Comparison of ENCODE assay signal across 8 mouse cellular contexts in the genomic region with DNA sequence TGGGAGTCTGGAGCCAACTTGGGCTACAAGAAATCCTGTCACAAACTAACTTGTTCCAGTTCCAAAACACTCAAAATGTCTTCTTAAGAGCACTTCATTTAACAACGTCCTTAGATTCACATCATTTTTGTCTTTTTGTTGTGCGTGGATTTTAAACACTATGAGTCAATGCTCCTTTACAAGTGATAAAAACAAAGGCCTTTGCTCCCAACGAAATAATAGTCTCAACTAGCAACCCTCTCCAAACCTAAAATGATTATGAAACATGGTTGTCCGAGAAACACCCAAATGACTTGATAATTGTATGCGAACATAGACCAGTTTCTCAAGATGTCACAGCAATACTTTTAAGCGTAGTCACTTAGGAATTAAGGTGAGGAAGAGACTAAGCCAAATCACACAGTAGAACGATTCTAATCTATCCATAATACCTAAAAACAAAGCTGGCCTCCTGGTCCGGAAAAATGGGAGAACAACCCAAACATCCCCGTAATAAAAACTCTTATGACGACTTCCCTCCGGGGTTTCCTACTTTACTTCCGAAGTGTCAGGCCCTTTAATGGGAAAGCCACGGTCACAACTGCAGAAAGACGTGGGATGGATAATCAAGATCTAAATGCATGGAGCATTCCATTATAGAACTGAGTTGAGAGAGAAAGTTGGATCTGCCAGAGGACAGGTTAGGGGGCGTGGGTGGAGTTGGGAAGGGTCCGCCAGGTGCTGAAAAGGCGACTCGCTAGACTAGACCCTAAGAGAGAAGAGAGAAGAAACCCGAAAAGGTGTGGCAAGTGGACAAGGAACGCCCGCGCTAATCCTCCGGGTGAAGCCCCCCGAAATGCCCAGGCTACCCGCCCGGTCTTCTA. TPM values are rescaled to one million over a fixed set of nuclear protein-coding genes. Genes with fewer than 3 reads are reported as not detected.
DNase-seq lines count a peak whose midpoint lies in the region; ATAC-seq and TF ChIP-seq lines count a peak whose summit lies in the region.

No protein-coding gene starts in this region.

- H3K9me3 ChIP-seq in forebrain, embryonic 12.5 days: no peaks in the 10 kb centered on the region
- no peaks in the 10 kb centered on the region for H3K9me3 ChIP-seq in liver, embryonic 11.5 days (ENCODE audit: control insufficient read depth, low read length)

- H3K27me3 ChIP-seq in forebrain, embryonic 12.5 days: no peaks in the 10 kb centered on the region
- no peaks in the 10 kb centered on the region for H3K27me3 ChIP-seq in liver, embryonic 11.5 days (replicated peaks; ENCODE audit: control insufficient read depth, insufficient read depth, low read length)

- H3K4me3 ChIP-seq in forebrain, embryonic 12.5 days (replicated peaks): peak overlapping the region; percentile 82
- peak overlapping the region; percentile 88 for H3K4me3 ChIP-seq in liver, embryonic 11.5 days (ENCODE audit: low read depth, low read length)
- H3K4me3 ChIP-seq in olfactory bulb, adult 2 months (ENCODE audit: insufficient read depth, low read depth, low read length): peak overlapping the region; percentile 77

- peak; percentile 4 to 6 for DNase-seq in kidney, adult 8-10 months
- no peak for DNase-seq in kidney, adult 11 months
- DNase-seq in MN1 (ENCODE audit: low spot score): peak; percentile 10
- no peak for DNase-seq in liver, embryonic 11.5 days (ENCODE audit: low spot score)
- no peak for DNase-seq in spleen, postnatal 36 days (ENCODE audit: low spot score in 2 of 2)
- no peak for DNase-seq in layer of hippocampus, adult 9-10 months (ENCODE audit: low spot score)

- H3K4me2 ChIP-seq in forebrain, embryonic 12.5 days: peak overlapping the region; percentile 68
- peak overlapping the region; percentile 76 for H3K4me2 ChIP-seq in liver, embryonic 11.5 days

- 0 out of 2 replicates have a peak, but pooled peaks cover 3% of the 10 kb centered on the region for H3K36me3 ChIP-seq in forebrain, embryonic 12.5 days (replicated peaks)
- H3K36me3 ChIP-seq in liver, embryonic 11.5 days (ENCODE audit: control insufficient read depth, insufficient read depth, low read length): no peaks in the 10 kb centered on the region

- peaks cover 16% of the 10 kb centered on the region for H3K4me1 ChIP-seq in forebrain, embryonic 12.5 days
- H3K4me1 ChIP-seq in liver, embryonic 11.5 days (replicated peaks; ENCODE audit: control insufficient read depth, insufficient read depth, low read length): no peaks in the 10 kb centered on the region
- H3K4me1 ChIP-seq in olfactory bulb, adult 2 months (ENCODE audit: control insufficient read depth, insufficient read depth, low read length): peaks cover 12% of the 10 kb centered on the region

- no peak for TF ChIP-seq POLR2A in olfactory bulb, adult 2 months (IDR thresholded peaks at IDR 0.05; ENCODE audit: insufficient read depth, low read depth, low read length)

- TF ChIP-seq CTCF in olfactory bulb, adult 2 months (IDR thresholded peaks at IDR 0.05; ENCODE audit: insufficient read depth, low read depth, low read length): no peak

- 14% methylated on average over 26 of the region's 26 CpGs for WGBS in forebrain, embryonic 12.5 days
- 9% methylated on average over 26 of the region's 26 CpGs for WGBS in liver, embryonic 11.5 days
- WGBS in olfactory bulb, adult 2 months: 4% methylated on average over 26 of the region's 26 CpGs

- no peak; the same call in 1 of the 2 replicates for ATAC-seq in forebrain, embryonic 12.5 days (ENCODE audit: low FRiP score)
- ATAC-seq in liver, embryonic 11.5 days (replicated peaks; ENCODE audit: low FRiP score): peak; percentile 42; the same call in 1 of the 2 replicates

- peak overlapping the region; percentile 84 for H3K9ac ChIP-seq in forebrain, embryonic 12.5 days
- peak overlapping the region; percentile 93 for H3K9ac ChIP-seq in liver, embryonic 11.5 days (ENCODE audit: low read depth, low read length)

- peak overlapping the region; percentile 56; the same call in 1 of the 2 replicates for H3K27ac ChIP-seq in forebrain, embryonic 12.5 days
- H3K27ac ChIP-seq in liver, embryonic 11.5 days (ENCODE audit: low read depth, low read length): peak overlapping the region; percentile 75; the same call in 1 of the 2 replicates
- H3K27ac ChIP-seq in olfactory bulb, adult 2 months (ENCODE audit: insufficient read depth, low read depth, low read length): peak overlapping the region; percentile 61

RNA-seq across cellular contexts. Expression of gene Atxn3, which starts 0.7 kb away (rescaled TPM):
- polyA plus RNA-seq in forebrain, embryonic 12.5 days (2016; fragmentation: Nextera tagmentation; extraction: Ambion mirVana): 16.2 and 16.4 TPM in 2 replicates
- polyA plus RNA-seq in liver, embryonic 11.5 days (2014; fragmentation: Nextera tagmentation; extraction: Ambion mirVana): 21.4 and 23.4 TPM in 2 replicates
- polyA plus RNA-seq in olfactory bulb, adult 2 months (2012; ENCODE audit: insufficient read depth, insufficient read length, low replicate concordance, missing spikeins): not detected in 2 replicates

RNA-seq across cellular contexts. Expression of gene Cpsf2, which starts 18.5 kb away (rescaled TPM):
- 41.4 and 43.0 TPM in 2 replicates for polyA plus RNA-seq in forebrain, embryonic 12.5 days (2016; fragmentation: Nextera tagmentation; extraction: Ambion mirVana)
- 46.9 and 48.8 TPM in 2 replicates for polyA plus RNA-seq in liver, embryonic 11.5 days (2014; fragmentation: Nextera tagmentation; extraction: Ambion mirVana)
- polyA plus RNA-seq in olfactory bulb, adult 2 months (2012; ENCODE audit: insufficient read depth, insufficient read length, low replicate concordance, missing spikeins): not detected in 2 replicates

RNA-seq across cellular contexts. Expression of gene Trip11, which starts 44.2 kb away (rescaled TPM):
- 19.3 and 22.5 TPM in 2 replicates for polyA plus RNA-seq in forebrain, embryonic 12.5 days (2016; fragmentation: Nextera tagmentation; extraction: Ambion mirVana)
- polyA plus RNA-seq in liver, embryonic 11.5 days (2014; fragmentation: Nextera tagmentation; extraction: Ambion mirVana): 10.4 TPM in 2 replicates
- not detected in 2 replicates for polyA plus RNA-seq in olfactory bulb, adult 2 months (2012; ENCODE audit: insufficient read depth, insufficient read length, low replicate concordance, missing spikeins)

Comparison
In these comparisons a context has a peak if more than half of its experiments do, and no peak if none do; other contexts are left out.
1. DNase-seq: peak in kidney, adult 8-10 months (2 of 2) and MN1 (single experiment); none in kidney, adult 11 months (single experiment), liver, embryonic 11.5 days (single experiment), spleen, postnatal 36 days (0 of 2) and layer of hippocampus, adult 9-10 months (single experiment).
2. RNA of gene Atxn3, which starts 0.7 kb away (polyA plus RNA-seq): 21.4 to 23.4 TPM in liver, embryonic 11.5 days and 16.2 to 16.4 TPM in forebrain, embryonic 12.5 days; not detected in olfactory bulb, adult 2 months; every median in the first group is over 10 times any median in the second.
3. RNA of gene Cpsf2, which starts 18.5 kb away (polyA plus RNA-seq): 46.9 to 48.8 TPM in liver, embryonic 11.5 days and 41.4 to 43.0 TPM in forebrain, embryonic 12.5 days; not detected in olfactory bulb, adult 2 months; every median in the first group is over 10 times any median in the second.
4. Peak in every context shown above with its lines, with median percentiles within 50 percentile points of each other: H3K27ac ChIP-seq and H3K4me3 ChIP-seq.